Mouse (Mus musculus) liver, postnatal 0 days (tissue): ENCODE results near the gene Ppp1r27. TPM values are rescaled to one million over a fixed set of nuclear protein-coding genes. Genes with fewer than 3 reads are reported as not detected.
A peak's percentile ranks its signal among the peaks of the same experiment; 100 is the strongest.

Source experiments
- ATAC-seq: fragments of 200-750 bp; cut with Nextera tagmentation; 2 replicates; pipeline ENCODE4 v1.8.0; 2017; ENCODE audit warnings: mild to moderate bottlenecking, moderate library complexity
- DNase-seq: peaks from one replicate; pipeline ENCODE4 v3.0.0-alpha.2; 2016
- H3K27ac ChIP-seq: fragments of 300-500 bp; sonication (generic); 2 replicates; pipeline ENCODE4 v1.5.1; 2014; ENCODE audit warnings: antibody characterized with exemption, moderate library complexity, mild to moderate bottlenecking, low read depth
- H3K27me3 ChIP-seq: fragments of 300-500 bp; sonication (generic); 2 replicates; pipeline ENCODE4 v1.6.1; 2014; ENCODE audit warnings: low read length, control low read depth, mixed read lengths; ENCODE audit not compliant: insufficient read depth
- H3K36me3 ChIP-seq: fragments of 300-500 bp; sonication (generic); replicated peaks from 2 replicates; pipeline ENCODE4 v1.6.1; 2014; ENCODE audit warnings: mild to moderate bottlenecking, control low read depth, low read length, moderate library complexity, mixed read lengths; ENCODE audit not compliant: insufficient read depth
- H3K4me1 ChIP-seq: fragments of 300-500 bp; sonication (generic); 2 replicates; pipeline ENCODE4 v1.6.1; 2014; ENCODE audit warnings: antibody characterized with exemption, mild to moderate bottlenecking, control low read depth; ENCODE audit not compliant: insufficient read depth
- H3K4me2 ChIP-seq: fragments of 300-500 bp; sonication (generic); 2 replicates; pipeline ENCODE4 v1.6.1; 2014; ENCODE audit warnings: low read depth, mild to moderate bottlenecking, low read length, moderate library complexity, mixed read lengths
- H3K4me3 ChIP-seq: fragments of 300-500 bp; sonication (generic); 2 replicates; pipeline ENCODE4 v1.5.1; 2014; ENCODE audit warnings: low read depth, low read length
- H3K9ac ChIP-seq: fragments of 300-500 bp; sonication (generic); replicated peaks from 2 replicates; pipeline ENCODE4 v1.6.1; 2014; ENCODE audit warnings: mild to moderate bottlenecking, moderate library complexity
- H3K9me3 ChIP-seq: fragments of 300-500 bp; sonication (generic); 2 replicates; pipeline ENCODE4 v1.6.1; 2016; ENCODE audit warnings: mild to moderate bottlenecking, control low read depth, low read length, mixed read lengths
- CTCF ChIP-seq: sonication (generic); IDR thresholded peaks from 2 replicates; pipeline ENCODE4 v1.5.1; 2016; ENCODE audit warnings: antibody characterized with exemption, low read depth
- EP300 ChIP-seq: IDR thresholded peaks from 2 replicates; pipeline ENCODE4 v1.6.1; 2016; ENCODE audit warnings: antibody characterized with exemption, low read depth, mild to moderate bottlenecking
- WGBS: fragments of 180-500 bp; shearing (Covaris S2); extraction: QIAGEN DNeasy Blood & Tissue Kit; methylation state at CpG from one replicate; pipeline ENCODE4 v1.1.7; 2014; ENCODE audit not compliant: insufficient replicate concordance; 5-methylcytosine and 5-hydroxymethylcytosine counted together
- polyA plus RNA-seq: library from polyadenylated mRNA; unstranded; fragments of >200 nt; fragmentation: Nextera tagmentation; extraction: Ambion mirVana; gene quantifications from 2 replicates; pipeline ENCODE4 v1.2.1, GENCODE M21; 2015

Ppp1r27 gene
- polyA plus RNA-seq, 1 experiment from 2014 or later = 0.19 TPM

- no peak overlapping the region for H3K4me2 ChIP-seq
- H3K27ac ChIP-seq = no peak overlapping the region
- H3K4me3 ChIP-seq = no peak overlapping the region
- no peak for TF ChIP-seq CTCF
- no peak for TF ChIP-seq EP300
- 77% methylated on average over 8 of the region's 8 CpGs for WGBS
- peaks cover 3% of the 10 kb centered on the region; the same call in 1 of the 2 replicates for H3K36me3 ChIP-seq
- H3K27me3 ChIP-seq = peaks cover 33% of the 10 kb centered on the region
- no peaks in the 10 kb centered on the region for H3K9me3 ChIP-seq
- DNase-seq (no peak), ATAC-seq (no peak)
- no peak overlapping the region for H3K9ac ChIP-seq
- H3K4me1 ChIP-seq = peaks cover 26% of the 10 kb centered on the region
Observed at GRCm38 (mm10) chr11:120534093-120534492, 16.8 kb downstream of the Ppp1r27 start.

GRCm38 (mm10) chr11:120531646-120532045 is 19.3 kb downstream of the Ppp1r27 start:
- peaks cover 38% of the 10 kb centered on the region for H3K27me3 ChIP-seq
- peaks cover 31% of the 10 kb centered on the region for H3K4me1 ChIP-seq
- peak overlapping the region; percentile 70 for H3K4me2 ChIP-seq
- DNase-seq = no peak
- 26% methylated on average over 9 of the region's 9 CpGs for WGBS
- no peaks in the 10 kb centered on the region for H3K36me3 ChIP-seq
- peak overlapping the region; percentile 68 for H3K9ac ChIP-seq
- peak overlapping the region; percentile 51 for H3K4me3 ChIP-seq
- no peaks in the 10 kb centered on the region for H3K9me3 ChIP-seq
- peak; percentile 41; the same call in 1 of the 2 replicates for ATAC-seq
- TF ChIP-seq EP300 = no peak
- TF ChIP-seq CTCF = no peak
- H3K27ac ChIP-seq = peak overlapping the region; percentile 93

- peak within 1 kb of the TSS; percentile 68 for H3K9ac ChIP-seq
- H3K4me3 ChIP-seq = peak within 1 kb of the TSS; percentile 51
- H3K9me3 ChIP-seq = no peaks in the 10 kb centered on the region
- ATAC-seq = peak; percentile 26; the same call in 1 of the 2 replicates
- H3K4me1 ChIP-seq = peaks cover 31% of the 10 kb centered on the region
- peak within 1 kb of the TSS; percentile 93 for H3K27ac ChIP-seq
- TF ChIP-seq EP300 (no peak), CTCF (no peak)
- H3K4me2 ChIP-seq = peak within 1 kb of the TSS; percentile 70
- DNase-seq = no peak
- no peaks in the 10 kb centered on the region for H3K36me3 ChIP-seq
- H3K27me3 ChIP-seq = peaks cover 38% of the 10 kb centered on the region
- WGBS = 13% methylated on average over 46 of the region's 62 CpGs
Observed at GRCm38 (mm10) chr11:120530085-120530964, 20.6 kb downstream of the Ppp1r27 start, which contains the start of gene Gcgr. Gene Gcgr (plus strand): TSS chr11:120530699.

- Histone ChIP-seq H3K9me3 (no peaks in the 10 kb centered on the region), H3K4me2 (peak overlapping the region; percentile 70), H3K36me3 (no peaks in the 10 kb centered on the region), H3K9ac (peak overlapping the region; percentile 68), H3K27me3 (peaks cover 38% of the 10 kb centered on the region), H3K4me3 (no peak overlapping the region), H3K27ac (peak overlapping the region; percentile 93), H3K4me1 (peaks cover 31% of the 10 kb centered on the region)
- TF ChIP-seq EP300 = no peak
- TF ChIP-seq CTCF = no peak
- WGBS = 55% methylated on average over 4 of the region's 4 CpGs
- ATAC-seq (peak; percentile 68), DNase-seq (peak; percentile 61)
Observed at GRCm38 (mm10) chr11:120528903-120529302, 22.0 kb downstream of the Ppp1r27 start.

- WGBS = 50% methylated on average over 9 of the region's 9 CpGs
- Histone ChIP-seq H3K9ac (peak overlapping the region; percentile 7; the same call in 1 of the 2 replicates), H3K36me3 (no peaks in the 10 kb centered on the region), H3K4me3 (no peak overlapping the region), H3K9me3 (no peaks in the 10 kb centered on the region), H3K27ac (peak overlapping the region; percentile 93), H3K4me1 (peaks cover 31% of the 10 kb centered on the region), H3K4me2 (no peak overlapping the region), H3K27me3 (peaks cover 38% of the 10 kb centered on the region)
- TF ChIP-seq EP300 (peak; percentile 50; the same call in 1 of the 2 replicates), CTCF (no peak)
- no peak for DNase-seq
- ATAC-seq = 0 out of 2 replicates have a peak, but pooled peaks have one; percentile 9
Observed at GRCm38 (mm10) chr11:120527690-120528354, 23.1 kb downstream of the Ppp1r27 start.

- no peak overlapping the region for H3K9ac ChIP-seq
- H3K36me3 ChIP-seq = no peaks in the 10 kb centered on the region
- H3K27ac ChIP-seq = peak overlapping the region; percentile 70
- DNase-seq = peak; percentile 9
- peaks cover 28% of the 10 kb centered on the region for H3K4me1 ChIP-seq
- ATAC-seq = no peak
- no peak for TF ChIP-seq EP300
- no peak for TF ChIP-seq CTCF
- H3K27me3 ChIP-seq = peaks cover 23% of the 10 kb centered on the region
- no peaks in the 10 kb centered on the region for H3K9me3 ChIP-seq
- no peak overlapping the region for H3K4me2 ChIP-seq
- 74% methylated on average over 2 of the region's 2 CpGs for WGBS
- H3K4me3 ChIP-seq = no peak overlapping the region
Observed at GRCm38 (mm10) chr11:120525959-120526358, 25.0 kb downstream of the Ppp1r27 start.
